Mouse (Mus musculus): ENCODE measurements around the gene Klhl4.

Klhl4 gene

DNA sequence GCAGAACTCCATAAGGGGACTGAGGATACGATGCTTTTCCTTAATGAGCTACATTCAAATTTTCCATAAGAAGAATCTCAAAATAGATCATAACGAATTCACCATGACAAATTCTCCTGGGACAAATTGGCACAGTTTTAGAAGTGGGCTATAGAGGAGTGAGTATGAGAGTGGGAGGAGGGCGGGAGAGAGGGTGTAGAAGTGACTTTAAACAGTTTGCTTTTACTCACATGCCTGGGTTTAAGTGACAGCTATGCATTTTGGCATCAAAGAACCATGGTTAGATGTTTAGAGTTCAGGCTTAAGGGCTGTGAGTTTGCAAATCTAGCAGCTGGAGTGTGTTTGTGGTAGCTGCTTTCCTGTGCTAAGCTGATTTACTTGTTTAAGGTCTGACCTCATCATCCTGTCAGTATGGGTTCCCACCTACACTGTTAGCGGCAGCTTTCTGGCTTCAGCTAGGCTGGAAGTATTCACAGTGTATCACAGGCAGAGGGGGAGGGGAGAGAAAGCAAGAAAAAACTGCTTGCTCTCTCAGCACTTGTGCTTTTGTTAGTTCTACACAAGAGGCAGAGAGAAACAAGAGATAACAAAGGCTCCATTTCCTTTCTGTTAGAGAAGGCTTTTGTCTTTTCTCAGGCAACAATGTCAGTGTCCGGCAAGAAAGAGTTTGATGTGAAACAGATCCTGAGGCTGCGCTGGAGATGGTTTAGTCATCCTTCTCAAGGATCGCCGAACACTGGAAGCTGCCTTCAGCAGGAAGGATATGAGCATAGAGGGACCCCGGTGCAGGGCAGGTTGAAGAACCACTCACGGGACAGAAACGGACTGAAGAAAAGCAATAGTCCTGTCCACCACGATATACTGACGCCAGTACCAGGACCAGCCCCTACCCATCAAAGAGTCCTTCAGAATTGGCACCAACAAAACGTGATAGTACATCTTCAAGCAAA is at the start of gene Klhl4:
Gene Klhl4 (plus strand): TSS at position 552 of the 950 bp plus-strand sequence.
- DNase-seq, result no peak

DNA sequence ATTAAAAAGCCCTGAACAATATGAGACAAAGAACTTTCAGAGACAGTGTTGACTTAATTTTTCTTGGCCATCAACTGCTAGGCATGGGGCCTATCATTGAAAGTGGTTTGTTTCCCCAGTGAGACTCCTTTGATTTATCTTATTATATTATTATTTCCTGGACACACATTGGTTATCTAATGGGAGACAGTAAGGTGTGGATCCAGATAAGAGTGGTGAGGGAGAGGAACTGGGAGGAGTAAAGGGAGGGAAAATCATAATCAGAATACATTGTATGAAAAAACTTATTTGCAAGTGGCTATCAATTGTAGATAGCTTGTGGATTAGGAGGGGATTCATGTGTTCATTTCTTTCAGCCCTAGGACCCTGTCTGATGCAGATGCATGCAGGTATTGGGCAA is 10.0 kb downstream of the Klhl4 start:
- no peak for DNase-seq

DNA sequence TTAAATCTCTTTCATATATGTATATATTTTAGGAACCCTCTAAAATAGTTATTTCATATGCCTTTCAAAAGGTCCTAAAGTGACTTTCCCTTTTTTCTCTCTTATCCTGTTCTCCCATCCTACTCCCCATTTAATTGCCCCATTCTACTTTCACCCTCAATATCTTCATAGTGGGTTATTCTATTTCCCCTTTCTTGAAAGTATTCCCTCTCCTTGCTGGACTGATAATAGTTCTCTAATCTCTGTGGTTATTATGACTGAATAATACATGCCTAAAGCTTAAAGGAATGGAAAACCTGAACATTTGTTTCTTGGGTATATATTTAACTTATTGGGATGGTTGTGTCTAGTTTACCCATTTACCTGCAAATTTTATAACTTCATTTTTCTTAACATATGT is 12.6 kb downstream of the Klhl4 start:
- no peak for DNase-seq

DNA sequence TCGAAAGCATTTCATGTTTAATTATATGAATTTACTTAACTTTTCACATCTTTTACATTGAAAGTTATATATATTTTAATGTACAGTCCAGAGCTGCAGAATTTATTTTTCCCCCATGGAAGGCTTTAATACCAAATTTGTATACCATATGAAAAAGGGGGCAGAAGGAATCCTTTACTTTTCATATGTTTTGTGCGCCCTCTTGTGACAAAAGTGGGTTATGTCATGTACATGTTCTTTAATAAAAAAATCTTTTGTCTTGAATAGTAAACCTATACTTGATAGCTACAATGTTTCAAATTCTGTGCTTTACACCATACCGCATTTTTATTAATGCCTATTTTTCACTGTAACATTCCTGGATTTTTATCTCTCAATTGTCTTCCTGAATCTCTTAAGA is 84.0 kb downstream of the Klhl4 start:
- DNase-seq, result no peak

DNA sequence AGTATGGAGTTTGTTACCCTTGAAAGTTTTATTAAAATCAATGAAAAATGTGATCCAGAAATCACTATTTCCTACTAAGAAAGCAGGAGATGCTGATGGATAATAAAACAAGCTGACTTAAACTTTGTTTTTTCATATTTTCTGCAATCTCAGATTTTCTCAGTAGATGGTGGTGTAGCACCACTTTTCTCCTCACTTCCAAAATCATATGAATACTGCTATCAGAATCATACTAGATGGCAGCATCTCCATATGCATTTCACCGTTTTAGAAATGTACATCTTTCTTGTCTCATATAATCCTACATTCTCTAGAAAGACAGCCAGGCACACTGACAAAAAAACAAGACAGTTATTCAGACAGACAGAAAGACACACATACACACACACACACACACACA is 108.2 kb downstream of the Klhl4 start:
- DNase-seq, result no peak

Measured in cerebellum, adult 8-10 months (tissue).